Mouse (Mus musculus): ENCODE data around the gene Erfe.

DNA sequence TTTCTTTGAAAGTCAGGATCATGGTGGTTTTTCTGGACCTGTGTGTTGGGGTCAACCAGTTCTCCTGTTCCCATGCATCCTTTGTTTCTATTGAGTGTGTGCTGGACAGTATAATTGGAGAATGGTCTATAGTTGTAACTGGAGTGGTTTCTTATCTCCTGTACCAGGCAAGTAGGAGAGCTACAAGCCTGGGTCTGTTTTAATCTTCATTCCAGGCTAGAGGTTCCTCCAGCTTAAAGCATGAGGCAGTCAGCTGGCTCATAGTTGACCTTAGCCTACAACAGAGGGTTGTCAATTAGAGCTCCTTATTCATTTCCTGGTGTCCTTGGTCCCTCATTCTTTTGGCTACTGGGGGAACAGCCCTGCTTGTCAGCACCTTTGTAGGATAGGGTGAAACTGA lies 32.6 kb upstream of the Erfe start:
- no peak for TF ChIP-seq CTCF (IDR thresholded peaks at IDR 0.05; ENCODE audit: low read depth, low read length)
- TF ChIP-seq TAL1 (conservative IDR thresholded peaks at IDR 0.05; ENCODE audit: low read depth, low read length) = no peak
- no peak for TF ChIP-seq GATA1 (IDR thresholded peaks at IDR 0.05; ENCODE audit: borderline replicate concordance, low read length)
